Mouse (Mus musculus) liver, adult 2 months (tissue): ENCODE measurements at regions not wholly inside any gene's neighbourhood (a gene's known extent, or its start where the extent isn't known, plus 50 kb on each side); places are given as distances from the start of the nearest gene placed in this dataset.

Source experiments
- DNase-seq: peaks from one replicate; pipeline ENCODE4 v3.0.0-alpha.2; 2011; ENCODE audit warnings: low read depth, low spot score; ENCODE audit errors: extremely low read depth
- H3K27ac ChIP-seq: fragments of 200-500 bp; replicated peaks from 2 replicates; pipeline ENCODE4 v1.5.1; 2012; ENCODE audit warnings: low read depth, mild to moderate bottlenecking, control low read depth, inconsistent platforms, low read length; ENCODE audit not compliant: insufficient read depth
- H3K27me3 ChIP-seq: fragments of 200-500 bp; 2 replicates; pipeline ENCODE4 v1.6.1; 2012; ENCODE audit warnings: mild to moderate bottlenecking, moderate library complexity, low read length, inconsistent platforms; ENCODE audit not compliant: control insufficient read depth, insufficient read depth
- H3K36me3 ChIP-seq: fragments of 200-500 bp; 2 replicates; pipeline ENCODE4 v1.6.1; 2012; ENCODE audit warnings: low read length, inconsistent platforms; ENCODE audit not compliant: control insufficient read depth, insufficient read depth
- H3K4me1 ChIP-seq: fragments of 200-500 bp; 2 replicates; pipeline ENCODE4 v1.6.1; 2011; ENCODE audit warnings: low read length; ENCODE audit not compliant: control insufficient read depth, insufficient read depth
- H3K4me3 ChIP-seq: fragments of 200-500 bp; 2 replicates; pipeline ENCODE4 v1.5.1; 2011; ENCODE audit warnings: low read depth, mild to moderate bottlenecking, control low read depth, low read length, moderate library complexity; ENCODE audit not compliant: insufficient read depth
- H3K79me2 ChIP-seq: fragments of 200-500 bp; 2 replicates; pipeline ENCODE4 v1.6.1; 2012; ENCODE audit warnings: inconsistent platforms, mild to moderate bottlenecking, low read length, moderate library complexity; ENCODE audit not compliant: control insufficient read depth, insufficient read depth
- H3K9ac ChIP-seq: fragments of 200-500 bp; 2 replicates; pipeline ENCODE4 v1.6.1; 2012; ENCODE audit warnings: low read depth, mild to moderate bottlenecking, control low read depth, inconsistent platforms, low read length
- CTCF ChIP-seq: fragments of 200-500 bp; IDR thresholded peaks from 2 replicates; pipeline ENCODE4 v1.5.1; 2011; ENCODE audit warnings: low read depth, low read length, control low read depth
- POLR2A ChIP-seq: fragments of 200-500 bp; IDR thresholded peaks from 2 replicates; pipeline ENCODE4 v1.6.1; 2011; ENCODE audit warnings: low read length, control low read depth; ENCODE audit not compliant: insufficient read depth; ENCODE audit errors: extremely low read depth
- WGBS: fragments of 180-500 bp; shearing (Covaris S2); methylation state at CpG from one replicate; pipeline ENCODE4 v1.1.7; 2018; 5-methylcytosine and 5-hydroxymethylcytosine counted together

DNA sequence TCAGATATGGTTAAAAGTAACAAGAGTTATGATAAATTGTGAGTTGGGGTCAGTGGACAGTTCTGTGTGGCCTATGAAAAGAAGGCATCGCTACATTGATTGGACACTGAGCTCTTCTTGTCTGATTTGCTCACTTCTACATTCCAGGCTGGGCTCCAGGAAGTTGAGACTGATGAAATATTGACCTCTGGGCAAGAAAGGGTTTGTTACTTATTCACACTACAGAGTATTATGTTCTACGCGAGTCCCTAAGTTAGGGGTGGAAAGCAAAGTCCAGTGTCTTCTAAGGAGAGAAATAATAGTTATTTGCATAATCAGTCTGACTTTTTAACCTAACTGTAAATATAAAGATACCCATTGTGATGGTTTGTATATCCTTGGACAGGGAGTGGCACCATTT, 397.0 kb upstream of the Ubash3b start:
- no peaks in the 10 kb centered on the region for H3K79me2 ChIP-seq
- DNase-seq: no peak
- no peak overlapping the region for H3K27ac ChIP-seq
- no peak overlapping the region for H3K9ac ChIP-seq
- H3K4me1 ChIP-seq: no peaks in the 10 kb centered on the region
- no peak overlapping the region for H3K4me3 ChIP-seq
- WGBS: 92% methylated on average over 3 of the region's 3 CpGs
- H3K27me3 ChIP-seq: no peaks in the 10 kb centered on the region
- H3K36me3 ChIP-seq: no peaks in the 10 kb centered on the region
- no peak for TF ChIP-seq POLR2A
- TF ChIP-seq CTCF: no peak

DNA sequence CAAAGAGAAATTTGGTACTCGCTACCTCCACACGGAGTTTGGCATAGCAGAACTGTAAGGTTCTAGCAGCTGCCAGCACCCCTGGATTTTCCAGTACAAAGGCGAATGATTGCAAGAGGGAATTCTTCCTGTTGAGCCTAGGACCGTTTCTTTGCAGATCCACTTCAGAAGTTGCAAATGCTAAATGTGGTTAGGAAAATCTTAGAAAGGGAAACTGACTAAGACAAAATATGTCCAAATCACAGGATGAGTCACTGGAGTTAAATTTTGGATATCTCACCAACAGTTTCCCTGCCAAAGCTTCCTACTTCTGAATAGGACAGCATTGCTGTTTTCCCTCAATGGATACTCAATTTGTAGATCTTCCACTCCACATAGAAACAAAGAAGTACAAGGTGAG, 395.4 kb upstream of the Ubash3b start:
- no peak for TF ChIP-seq POLR2A
- TF ChIP-seq CTCF: no peak
- Histone ChIP-seq H3K27ac (no peak overlapping the region), H3K4me1 (no peaks in the 10 kb centered on the region), H3K4me3 (no peak overlapping the region), H3K79me2 (no peaks in the 10 kb centered on the region), H3K36me3 (no peaks in the 10 kb centered on the region), H3K27me3 (no peaks in the 10 kb centered on the region), H3K9ac (no peak overlapping the region)
- WGBS: 84% methylated on average over 4 of the region's 4 CpGs
- DNase-seq: no peak

GRCm38 (mm10) chr9:41545776-41546175, 384.3 kb upstream of the Ubash3b start:
- Histone ChIP-seq H3K79me2 (no peaks in the 10 kb centered on the region), H3K27ac (no peak overlapping the region), H3K4me3 (no peak overlapping the region), H3K4me1 (no peaks in the 10 kb centered on the region), H3K36me3 (no peaks in the 10 kb centered on the region), H3K9ac (no peak overlapping the region), H3K27me3 (no peaks in the 10 kb centered on the region)
- no peak for TF ChIP-seq CTCF
- TF ChIP-seq POLR2A: no peak
- DNase-seq: peak; percentile 14
- WGBS: 65% methylated on average over 1 of the region's 1 CpGs

DNA sequence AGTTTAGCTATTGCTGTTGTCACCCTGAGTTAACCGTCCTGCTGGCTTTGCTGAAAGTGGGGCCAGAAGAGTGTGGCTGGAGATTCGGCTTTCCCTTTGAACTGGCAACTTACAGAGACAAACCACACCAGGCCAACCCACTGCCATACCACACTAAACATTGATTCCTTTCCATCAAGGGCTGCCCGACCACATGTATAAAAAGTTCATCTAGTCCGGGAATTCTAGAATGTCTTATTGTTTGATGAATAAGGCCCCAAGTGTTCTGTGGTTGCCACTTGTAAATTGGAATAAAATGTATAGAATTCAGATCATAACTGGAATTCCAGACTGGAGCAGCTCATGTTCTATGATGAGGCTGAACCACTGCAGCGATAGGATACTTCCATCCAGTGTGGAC, 381.0 kb upstream of the Ubash3b start:
- Histone ChIP-seq H3K9ac (no peak overlapping the region), H3K36me3 (no peaks in the 10 kb centered on the region), H3K4me3 (no peak overlapping the region), H3K4me1 (no peaks in the 10 kb centered on the region), H3K79me2 (no peaks in the 10 kb centered on the region), H3K27me3 (no peaks in the 10 kb centered on the region), H3K27ac (no peak overlapping the region)
- 93% methylated on average over 5 of the region's 5 CpGs for WGBS
- no peak for DNase-seq
- TF ChIP-seq POLR2A: no peak
- TF ChIP-seq CTCF: no peak

- DNase-seq: no peak
- Histone ChIP-seq H3K27me3 (no peaks in the 10 kb centered on the region), H3K27ac (no peak overlapping the region), H3K79me2 (no peaks in the 10 kb centered on the region), H3K9ac (no peak overlapping the region), H3K4me1 (no peaks in the 10 kb centered on the region), H3K36me3 (no peaks in the 10 kb centered on the region), H3K4me3 (no peak overlapping the region)
- no peak for TF ChIP-seq CTCF
- no peak for TF ChIP-seq POLR2A
- WGBS: 88% methylated on average over 6 of the region's 6 CpGs
Measured at GRCm38 (mm10) chr9:41541327-41541726, 379.8 kb upstream of the Ubash3b start.

GRCm38 (mm10) chr9:41532786-41533185, 371.3 kb upstream of the Ubash3b start:
- no peak for DNase-seq
- TF ChIP-seq POLR2A: no peak
- TF ChIP-seq CTCF: no peak
- WGBS: 28% methylated on average over 3 of the region's 3 CpGs

More at GRCm38 (mm10) chr9:41532786-41533185, 371.3 kb upstream of the Ubash3b start:
- H3K4me1 ChIP-seq: no peaks in the 10 kb centered on the region
- H3K4me3 ChIP-seq: no peak overlapping the region
- H3K27ac ChIP-seq: no peak overlapping the region
- 0 out of 2 replicates have a peak, but pooled peaks cover 3% of the 10 kb centered on the region for H3K27me3 ChIP-seq
- no peaks in the 10 kb centered on the region for H3K79me2 ChIP-seq
- H3K9ac ChIP-seq: no peak overlapping the region
- no peaks in the 10 kb centered on the region for H3K36me3 ChIP-seq
